Mouse (Mus musculus): ENCODE results near the gene Gls2. TPM values are rescaled to one million over a fixed set of nuclear protein-coding genes. Genes with fewer than 3 reads are reported as not detected.
A peak's percentile ranks its signal among the peaks of the same experiment; 100 is the strongest.
"Not testable (repeated sequence)": the region's sequence is repeated elsewhere in the genome, so short reads cannot be mapped to it uniquely, and the experiment has no call there.

Gene Gls2
- polyA plus RNA-seq, 2 experiments, result 3.7 to 5.5 TPM

GRCm38 (mm10) chr10:128153978-128154377, 40.3 kb upstream of the Gls2 start:
- Histone ChIP-seq H3K4me3 (ENCODE audit: insufficient read depth in 1 of 2, low read depth in 2 of 2, low read length in 2 of 2) (no peak overlapping the region), H3K9ac (replicated peaks) (no peak overlapping the region), H3K36me3 (replicated peaks; ENCODE audit: control insufficient read depth, insufficient read depth, low read depth) (no peaks in the 10 kb centered on the region), H3K4me1 (replicated peaks; ENCODE audit: control insufficient read depth in 2 of 2, insufficient read depth in 2 of 2, low read length in 1 of 2) (peaks cover 9 to 12% of the 10 kb centered on the region in 2 experiments), H3K27me3 (ENCODE audit: control insufficient read depth, insufficient read depth, low read length) (no peaks in the 10 kb centered on the region), H3K9me3 (ENCODE audit: control insufficient read depth, low read length) (no peaks in the 10 kb centered on the region), H3K27ac (no peak overlapping the region), H3K4me2 (ENCODE audit: low read depth) (no peak overlapping the region)
- WGBS (ENCODE audit: insufficient replicate concordance), result 58% methylated on average over 3 of the region's 3 CpGs
- DNase-seq (ENCODE audit: low read depth in 3 of 3, low spot score in 3 of 3) (no peak), ATAC-seq (ENCODE audit: insufficient read depth) (no peak)
- TF ChIP-seq CTCF (IDR thresholded peaks at IDR 0.05; ENCODE audit: low read depth) (no peak), EP300 (IDR thresholded peaks at IDR 0.05; ENCODE audit: low read depth) (no peak)

GRCm38 (mm10) chr10:128165726-128166125, 28.5 kb upstream of the Gls2 start:
- not testable (repeated sequence) for H3K4me1 ChIP-seq (replicated peaks; ENCODE audit: control insufficient read depth in 2 of 2, insufficient read depth in 2 of 2, low read length in 1 of 2); H3K4me2 ChIP-seq (ENCODE audit: low read depth); H3K9ac ChIP-seq (replicated peaks); H3K9me3 ChIP-seq (ENCODE audit: control insufficient read depth, low read length); DNase-seq (ENCODE audit: low read depth in 3 of 3, low spot score in 3 of 3); H3K4me3 ChIP-seq (ENCODE audit: insufficient read depth in 1 of 2, low read depth in 2 of 2, low read length in 2 of 2); ATAC-seq (ENCODE audit: insufficient read depth); H3K27ac ChIP-seq; H3K27me3 ChIP-seq (ENCODE audit: control insufficient read depth, insufficient read depth, low read length); H3K36me3 ChIP-seq (replicated peaks; ENCODE audit: control insufficient read depth, insufficient read depth, low read depth)
- WGBS (ENCODE audit: insufficient replicate concordance), result 57% methylated on average over 2 of the region's 3 CpGs

GRCm38 (mm10) chr10:128167091-128167490, 27.2 kb upstream of the Gls2 start:
- TF ChIP-seq CTCF (IDR thresholded peaks at IDR 0.05; ENCODE audit: low read depth) (no peak), EP300 (IDR thresholded peaks at IDR 0.05; ENCODE audit: low read depth) (no peak)
- Histone ChIP-seq H3K27me3 (ENCODE audit: control insufficient read depth, insufficient read depth, low read length) (no peaks in the 10 kb centered on the region), H3K9me3 (ENCODE audit: control insufficient read depth, low read length) (no peaks in the 10 kb centered on the region), H3K9ac (replicated peaks) (no peak overlapping the region), H3K27ac (no peak overlapping the region), H3K4me3 (ENCODE audit: insufficient read depth in 1 of 2, low read depth in 2 of 2, low read length in 2 of 2) (no peak overlapping the region), H3K4me2 (ENCODE audit: low read depth) (no peak overlapping the region), H3K4me1 (replicated peaks; ENCODE audit: control insufficient read depth in 2 of 2, insufficient read depth in 2 of 2, low read length in 1 of 2) (no peaks in the 10 kb centered on the region; a peak in 1 of 4 replicates), H3K36me3 (replicated peaks; ENCODE audit: control insufficient read depth, insufficient read depth, low read depth) (no peaks in the 10 kb centered on the region)
- 33% methylated on average over 6 of the region's 6 CpGs for WGBS (ENCODE audit: insufficient replicate concordance)
- DNase-seq (ENCODE audit: low read depth in 3 of 3, low spot score in 3 of 3) (no peak), ATAC-seq (ENCODE audit: insufficient read depth) (no peak)

GRCm38 (mm10) chr10:128171348-128171747, 22.9 kb upstream of the Gls2 start:
- WGBS (ENCODE audit: insufficient replicate concordance), result 88% methylated on average over 10 of the region's 10 CpGs
- ATAC-seq (ENCODE audit: insufficient read depth); H3K4me3 ChIP-seq (ENCODE audit: insufficient read depth in 1 of 2, low read depth in 2 of 2, low read length in 2 of 2); H3K27ac ChIP-seq; H3K4me2 ChIP-seq (ENCODE audit: low read depth); H3K4me1 ChIP-seq (replicated peaks; ENCODE audit: control insufficient read depth in 2 of 2, insufficient read depth in 2 of 2, low read length in 1 of 2); DNase-seq (ENCODE audit: low read depth in 3 of 3, low spot score in 3 of 3); H3K36me3 ChIP-seq (replicated peaks; ENCODE audit: control insufficient read depth, insufficient read depth, low read depth); H3K9ac ChIP-seq (replicated peaks); H3K9me3 ChIP-seq (ENCODE audit: control insufficient read depth, low read length); H3K27me3 ChIP-seq (ENCODE audit: control insufficient read depth, insufficient read depth, low read length): not testable (repeated sequence)

- peak overlapping the region; percentile 79 for H3K4me2 ChIP-seq (ENCODE audit: low read depth)
- TF ChIP-seq EP300 (IDR thresholded peaks at IDR 0.05; ENCODE audit: low read depth), result no peak
- peaks cover 14 to 15% of the 10 kb centered on the region in 2 experiments for H3K4me1 ChIP-seq (replicated peaks; ENCODE audit: control insufficient read depth in 2 of 2, insufficient read depth in 2 of 2, low read length in 1 of 2)
- WGBS (ENCODE audit: insufficient replicate concordance), result 27% methylated on average over 3 of the region's 3 CpGs
- H3K9me3 ChIP-seq (ENCODE audit: control insufficient read depth, low read length), result no peaks in the 10 kb centered on the region
- H3K36me3 ChIP-seq (replicated peaks; ENCODE audit: control insufficient read depth, insufficient read depth, low read depth), result no peaks in the 10 kb centered on the region
- ATAC-seq (ENCODE audit: insufficient read depth), result no peak
- H3K27ac ChIP-seq, result no peak overlapping the region
- peak overlapping the region; percentile 80 for H3K9ac ChIP-seq (replicated peaks)
- no peak for DNase-seq (ENCODE audit: low read depth in 3 of 3, low spot score in 3 of 3)
- H3K27me3 ChIP-seq (ENCODE audit: control insufficient read depth, insufficient read depth, low read length), result no peaks in the 10 kb centered on the region
- H3K4me3 ChIP-seq (ENCODE audit: insufficient read depth in 1 of 2, low read depth in 2 of 2, low read length in 2 of 2), result peak overlapping the region; percentile 67 to 81
These were observed 19.0 kb upstream of the Gls2 start for GRCm38 (mm10) chr10:128175302-128175701.

Data from liver, embryonic 14.5 days (tissue).